ENCODE assay signal across 10 mouse cellular contexts in the genomic region with DNA sequence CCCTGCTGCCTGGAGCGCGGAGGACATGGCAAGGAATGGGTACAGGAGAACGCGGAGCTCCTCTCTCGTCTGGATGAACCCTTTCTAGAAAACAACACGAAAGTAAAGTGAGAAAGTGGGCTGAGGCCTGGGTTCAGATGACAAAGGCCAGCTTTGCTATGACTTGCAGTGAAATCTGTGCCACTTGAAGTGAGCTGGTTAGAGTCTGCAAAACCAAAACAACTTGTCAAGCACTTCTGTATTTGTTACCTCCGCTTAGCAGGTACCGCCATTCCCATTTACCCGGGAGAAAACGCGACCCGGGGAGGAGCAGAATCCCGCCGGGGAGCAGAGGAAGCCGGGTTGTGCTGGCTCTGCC. TPM values are rescaled to one million over a fixed set of nuclear protein-coding genes. Genes with fewer than 3 reads are reported as not detected.
DNase-seq lines count a peak whose midpoint lies in the region; ATAC-seq and TF ChIP-seq lines count a peak whose summit lies in the region.
"Had no signal": no experiment of that assay in that cellular context is flagged by ENCODE, and none has a peak within 500 bp of the region (broad histone marks: within the 10 kb centered on the region; RNA-seq: fewer than 3 reads in every experiment).

No protein-coding gene starts in this region.

- H3K4me3 ChIP-seq in heart, embryonic 14.5 days (ENCODE audit: control insufficient read depth in 1 of 2, insufficient read depth in 1 of 2, low read depth in 1 of 2, low read length in 2 of 2): peak overlapping the region; percentile 57 to 65
- H3K4me3 ChIP-seq in G1E (ENCODE audit: low read depth, low read length): peak overlapping the region; percentile 61; the same call in 1 of the 2 replicates
- H3K4me3 ChIP-seq in hindbrain, embryonic 11.5 days (ENCODE audit: low read depth, low read length): peak overlapping the region; percentile 70
- peak overlapping the region; percentile 61 for H3K4me3 ChIP-seq in midbrain, embryonic 11.5 days (ENCODE audit: low read depth, low read length)

- no peak for TF ChIP-seq CTCF in G1E (IDR thresholded peaks at IDR 0.05; ENCODE audit: low read depth, low read length)

- no peak overlapping the region for H3K27ac ChIP-seq in heart, embryonic 14.5 days (replicated peaks in 1 of 2; ENCODE audit: control insufficient read depth in 1 of 2, insufficient read depth in 1 of 2, low read depth in 2 of 2, low read length in 2 of 2)
- no peak overlapping the region for H3K27ac ChIP-seq in hindbrain, embryonic 11.5 days (ENCODE audit: low read depth, low read length)
- H3K27ac ChIP-seq in midbrain, embryonic 11.5 days (ENCODE audit: low read depth, low read length): no peak overlapping the region
- H3K27ac ChIP-seq: macrophage had no signal

- ATAC-seq in heart, embryonic 14.5 days (ENCODE audit: insufficient number of reproducible peaks, insufficient read depth, low FRiP score, low read depth): no peak
- no peak for ATAC-seq in G1E (ENCODE audit: extremely low read depth, insufficient number of reproducible peaks, low FRiP score, poor library complexity, severe bottlenecking)
- ATAC-seq in hindbrain, embryonic 11.5 days (ENCODE audit: low FRiP score): no peak; the same call in 1 of the 2 replicates
- ATAC-seq in midbrain, embryonic 11.5 days (ENCODE audit: low FRiP score): no peak

- intact Hi-C loops in heart, postnatal 10 days (cut with DNase I): no loop called here

- no peaks in the 10 kb centered on the region for H3K9me3 ChIP-seq in heart, embryonic 14.5 days (ENCODE audit: control insufficient read depth, low read length)
- H3K9me3 ChIP-seq in G1E (replicated peaks): peaks cover 7% of the 10 kb centered on the region; the same call in 1 of the 2 replicates
- H3K9me3 ChIP-seq in hindbrain, embryonic 11.5 days (ENCODE audit: control insufficient read depth, low read length): no peaks in the 10 kb centered on the region
- H3K9me3 ChIP-seq in midbrain, embryonic 11.5 days (ENCODE audit: control insufficient read depth, low read length): no peaks in the 10 kb centered on the region

- no peaks in the 10 kb centered on the region for H3K36me3 ChIP-seq in heart, embryonic 14.5 days (ENCODE audit: control insufficient read depth, insufficient read depth, low read length)
- no peaks in the 10 kb centered on the region for H3K36me3 ChIP-seq in G1E (replicated peaks)
- no peaks in the 10 kb centered on the region for H3K36me3 ChIP-seq in hindbrain, embryonic 11.5 days (ENCODE audit: control insufficient read depth, insufficient read depth, low read length)
- no peaks in the 10 kb centered on the region for H3K36me3 ChIP-seq in midbrain, embryonic 11.5 days (ENCODE audit: control insufficient read depth, insufficient read depth, low read length)

- no peak for DNase-seq in heart, postnatal 10 days
- no peak for DNase-seq in G1E (ENCODE audit: low spot score)
- DNase-seq in hindbrain, embryonic 11.5 days (ENCODE audit: low spot score): no peak
- DNase-seq in midbrain, embryonic 11.5 days (ENCODE audit: low spot score, missing footprints): peak; percentile 90
- DNase-seq in B cell, adult 2 months: no peak
- no peak for DNase-seq in urinary bladder, postnatal 10 days (ENCODE audit: low spot score)
- DNase-seq in left cerebral cortex, adult 9 months (ENCODE audit: low spot score in 2 of 2): no peak

- 8% methylated on average over 15 of the region's 15 CpGs for WGBS in heart, embryonic 14.5 days
- 5% methylated on average over 15 of the region's 15 CpGs for WGBS in hindbrain, embryonic 11.5 days
- 9% methylated on average over 15 of the region's 15 CpGs for WGBS in midbrain, embryonic 11.5 days

- peak overlapping the region; percentile 99 for H3K4me2 ChIP-seq in heart, embryonic 14.5 days (ENCODE audit: low read length)
- peak overlapping the region; percentile 99 for H3K4me2 ChIP-seq in hindbrain, embryonic 11.5 days (replicated peaks; ENCODE audit: low read depth, low read length)
- H3K4me2 ChIP-seq in midbrain, embryonic 11.5 days: peak overlapping the region; percentile 93

- H3K9ac ChIP-seq in heart, embryonic 14.5 days (ENCODE audit: low read length): peak overlapping the region; percentile 59
- peak overlapping the region; percentile 62 for H3K9ac ChIP-seq in hindbrain, embryonic 11.5 days (ENCODE audit: low read depth, low read length)
- H3K9ac ChIP-seq in midbrain, embryonic 11.5 days (ENCODE audit: low read length): no peak overlapping the region; the same call in 1 of the 2 replicates

- H3K4me1 ChIP-seq in heart, embryonic 14.5 days (ENCODE audit: control insufficient read depth in 2 of 2, insufficient read depth in 2 of 2, low read length in 2 of 2): peaks cover 3 to 15% of the 10 kb centered on the region in 2 experiments; a peak in 3 of 4 replicates
- H3K4me1 ChIP-seq in G1E (ENCODE audit: insufficient read depth, low read depth, low read length): no peaks in the 10 kb centered on the region; the same call in 1 of the 2 replicates
- peaks cover 6% of the 10 kb centered on the region; the same call in 1 of the 2 replicates for H3K4me1 ChIP-seq in hindbrain, embryonic 11.5 days (replicated peaks; ENCODE audit: control insufficient read depth, insufficient read depth, low read length)
- H3K4me1 ChIP-seq in midbrain, embryonic 11.5 days (ENCODE audit: control insufficient read depth, insufficient read depth, low read length): peaks cover 15% of the 10 kb centered on the region

- H3K27me3 ChIP-seq in heart, embryonic 14.5 days (ENCODE audit: control insufficient read depth, insufficient read depth, low read length): peaks cover 65% of the 10 kb centered on the region
- peaks cover 43% of the 10 kb centered on the region for H3K27me3 ChIP-seq in G1E (ENCODE audit: insufficient read depth, low read length)
- peaks cover 51% of the 10 kb centered on the region for H3K27me3 ChIP-seq in hindbrain, embryonic 11.5 days (ENCODE audit: control insufficient read depth, insufficient read depth, low read length)
- H3K27me3 ChIP-seq in midbrain, embryonic 11.5 days (ENCODE audit: control insufficient read depth, insufficient read depth, low read length): peaks cover 54% of the 10 kb centered on the region

RNA-seq across cellular contexts. Expression of a gene that starts 0.4 kb away (rescaled TPM):
- polyA plus RNA-seq in heart, embryonic 14.5 days (2014; fragmentation: Nextera tagmentation; extraction: Ambion mirVana): 0.31 TPM in 1 of 2 replicates, not detected in the other
- under 1 TPM in 1 of 2 experiments, not detected in 1; 0.38 TPM for total RNA-seq in heart, postnatal 10 days (2021)
- 0.38 TPM in 1 of 2 replicates, not detected in the other for total RNA-seq in G1E (2014; fragmentation: Nextera tagmentation)
- 0.16 TPM in 1 of 2 replicates, not detected in the other for total RNA-seq in G1E (2017)
- polyA plus RNA-seq in G1E (2012): 0.20 and 0.23 TPM in 2 replicates
- polyA plus RNA-seq in hindbrain, embryonic 11.5 days (2014; fragmentation: Nextera tagmentation; extraction: Ambion mirVana): 4.0 and 6.3 TPM in 2 replicates
- 0.55 and 0.97 TPM in 2 replicates for polyA plus RNA-seq in midbrain, embryonic 11.5 days (2014; fragmentation: Nextera tagmentation; extraction: Ambion mirVana)
- total RNA-seq: common myeloid progenitor, adult 5-6 weeks had no signal
- polyA plus RNA-seq: macrophage had no signal
